Mouse (Mus musculus) liver, embryonic 16.5 days (tissue): ENCODE measurements around the gene Gpatch1. TPM values are rescaled to one million over a fixed set of nuclear protein-coding genes. Genes with fewer than 3 reads are reported as not detected.
A peak's percentile ranks its signal among the peaks of the same experiment; 100 is the strongest.
"Not testable (repeated sequence)": the region's sequence is repeated elsewhere in the genome, so short reads cannot be mapped to it uniquely, and the experiment has no call there.

Experiments
- ATAC-seq: fragments of 200-750 bp; cut with Nextera tagmentation; 2 replicates; pipeline ENCODE4 v1.8.0; 2017; ENCODE audit warnings: low read depth, mild to moderate bottlenecking, moderate number of reproducible peaks, moderate library complexity
- H3K27ac ChIP-seq: fragments of 300-500 bp; sonication (generic); 2 replicates; pipeline ENCODE4 v1.5.1; 2014; ENCODE audit warnings: mild to moderate bottlenecking, low read length
- H3K27me3 ChIP-seq: fragments of 300-500 bp; sonication (generic); 2 replicates; pipeline ENCODE4 v1.6.1; 2014; ENCODE audit warnings: low read depth, low read length, mixed read lengths; ENCODE audit not compliant: control insufficient read depth, insufficient read depth
- H3K36me3 ChIP-seq: fragments of 300-500 bp; sonication (generic); 2 replicates; pipeline ENCODE4 v1.6.1; 2014; ENCODE audit warnings: mild to moderate bottlenecking; ENCODE audit not compliant: control insufficient read depth, insufficient read depth
- H3K4me1 ChIP-seq: fragments of 300-500 bp; sonication (generic); 2 replicates; pipeline ENCODE4 v1.6.1; 2014; ENCODE audit warnings: low read depth, low read length, mixed read lengths; ENCODE audit not compliant: control insufficient read depth
- H3K4me2 ChIP-seq: fragments of 300-500 bp; sonication (generic); 2 replicates; pipeline ENCODE4 v1.6.1; 2014; ENCODE audit warnings: low read depth, low read length, mixed read lengths
- H3K4me3 ChIP-seq: fragments of 300-500 bp; sonication (generic); 2 replicates; pipeline ENCODE4 v1.5.1; 2014; ENCODE audit warnings: low read depth, mild to moderate bottlenecking, low read length
- H3K9ac ChIP-seq: fragments of 300-500 bp; sonication (generic); 2 replicates; pipeline ENCODE4 v1.6.1; 2014; ENCODE audit warnings: low read depth, low read length
- H3K9me3 ChIP-seq: fragments of 300-500 bp; sonication (generic); replicated peaks from 2 replicates; pipeline ENCODE4 v1.6.1; 2016; ENCODE audit warnings: low read length; ENCODE audit not compliant: control insufficient read depth
- WGBS: fragments of 180-500 bp; shearing (Covaris S2); extraction: QIAGEN DNeasy Blood & Tissue Kit; methylation state at CpG from one replicate; pipeline ENCODE4 v1.1.7; 2014; ENCODE audit not compliant: insufficient replicate concordance; 5-methylcytosine and 5-hydroxymethylcytosine counted together
- polyA plus RNA-seq: library from polyadenylated mRNA; unstranded; fragments of >200 nt; fragmentation: Nextera tagmentation; extraction: Ambion mirVana; gene quantifications from 2 replicates; pipeline ENCODE4 v1.2.1, GENCODE M21; 2015

Gene Gpatch1
- polyA plus RNA-seq, 1 experiment from 2014 or later, result 4.8 TPM

GRCm38 (mm10) chr7:35266666-35267065 is 51.6 kb downstream of the Gpatch1 start:
- Histone ChIP-seq H3K36me3 (no peaks in the 10 kb centered on the region), H3K9me3 (no peaks in the 10 kb centered on the region), H3K4me1 (peaks cover 4% of the 10 kb centered on the region), H3K27ac (no peak overlapping the region), H3K9ac (no peak overlapping the region), H3K4me3 (no peak overlapping the region), H3K4me2 (no peak overlapping the region), H3K27me3 (no peaks in the 10 kb centered on the region)
- WGBS, result 63% methylated on average over 4 of the region's 4 CpGs
- ATAC-seq, result no peak

- ATAC-seq, result no peak
- H3K27me3 ChIP-seq, result no peaks in the 10 kb centered on the region
- no peaks in the 10 kb centered on the region for H3K36me3 ChIP-seq
- no peaks in the 10 kb centered on the region for H3K9me3 ChIP-seq
- H3K9ac ChIP-seq, result no peak overlapping the region
- 9% methylated on average over 7 of the region's 7 CpGs for WGBS
- no peak overlapping the region for H3K27ac ChIP-seq
- no peak overlapping the region for H3K4me2 ChIP-seq
- H3K4me1 ChIP-seq, result peaks cover 2% of the 10 kb centered on the region
- H3K4me3 ChIP-seq, result no peak overlapping the region
Measured at GRCm38 (mm10) chr7:35264746-35265145, 53.5 kb downstream of the Gpatch1 start.

GRCm38 (mm10) chr7:35263595-35264489 is 54.4 kb downstream of the Gpatch1 start:
- no peak overlapping the region for H3K27ac ChIP-seq
- no peaks in the 10 kb centered on the region for H3K9me3 ChIP-seq
- no peak for ATAC-seq
- WGBS, result 55% methylated on average over 15 of the region's 15 CpGs
- no peaks in the 10 kb centered on the region for H3K36me3 ChIP-seq
- no peak overlapping the region for H3K4me3 ChIP-seq
- H3K4me2 ChIP-seq, result no peak overlapping the region
- H3K4me1 ChIP-seq, result no peaks in the 10 kb centered on the region
- H3K9ac ChIP-seq, result no peak overlapping the region
- H3K27me3 ChIP-seq, result no peaks in the 10 kb centered on the region

GRCm38 (mm10) chr7:35259384-35259783 is 58.9 kb downstream of the Gpatch1 start:
- Histone ChIP-seq H3K4me3 (no peak overlapping the region), H3K4me2 (no peak overlapping the region), H3K9ac (no peak overlapping the region), H3K36me3 (no peaks in the 10 kb centered on the region), H3K27me3 (no peaks in the 10 kb centered on the region), H3K27ac (no peak overlapping the region), H3K9me3 (no peaks in the 10 kb centered on the region), H3K4me1 (no peaks in the 10 kb centered on the region)
- ATAC-seq, result no peak
- WGBS, result 66% methylated on average over 8 of the region's 8 CpGs

DNA sequence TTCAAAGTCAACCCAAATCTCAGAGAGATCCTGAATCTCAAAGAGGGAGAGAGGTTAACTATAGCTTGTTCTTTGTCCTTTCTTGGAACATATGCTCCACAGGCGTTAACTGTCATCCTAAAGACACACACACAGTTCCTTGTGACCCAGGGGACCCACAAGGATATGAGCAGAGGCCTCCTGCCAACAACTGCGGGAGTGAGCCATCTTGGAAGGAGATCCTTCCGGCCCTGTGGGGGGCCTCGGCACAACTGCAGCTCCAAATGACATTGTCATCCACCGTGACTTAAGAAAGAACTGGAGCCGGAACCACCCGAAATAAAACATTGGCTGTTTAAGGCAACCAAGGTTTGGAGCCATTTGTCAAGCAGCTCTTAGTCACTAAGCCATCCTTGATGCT is 59.9 kb downstream of the Gpatch1 start:
- H3K4me2 ChIP-seq, result no peak overlapping the region
- H3K4me1 ChIP-seq, result no peaks in the 10 kb centered on the region
- ATAC-seq, result no peak
- no peaks in the 10 kb centered on the region for H3K27me3 ChIP-seq
- no peak overlapping the region for H3K27ac ChIP-seq
- H3K9ac ChIP-seq, result no peak overlapping the region
- no peak overlapping the region for H3K4me3 ChIP-seq
- H3K36me3 ChIP-seq, result no peaks in the 10 kb centered on the region
- H3K9me3 ChIP-seq, result no peaks in the 10 kb centered on the region
- WGBS, result 47% methylated on average over 7 of the region's 7 CpGs

DNA sequence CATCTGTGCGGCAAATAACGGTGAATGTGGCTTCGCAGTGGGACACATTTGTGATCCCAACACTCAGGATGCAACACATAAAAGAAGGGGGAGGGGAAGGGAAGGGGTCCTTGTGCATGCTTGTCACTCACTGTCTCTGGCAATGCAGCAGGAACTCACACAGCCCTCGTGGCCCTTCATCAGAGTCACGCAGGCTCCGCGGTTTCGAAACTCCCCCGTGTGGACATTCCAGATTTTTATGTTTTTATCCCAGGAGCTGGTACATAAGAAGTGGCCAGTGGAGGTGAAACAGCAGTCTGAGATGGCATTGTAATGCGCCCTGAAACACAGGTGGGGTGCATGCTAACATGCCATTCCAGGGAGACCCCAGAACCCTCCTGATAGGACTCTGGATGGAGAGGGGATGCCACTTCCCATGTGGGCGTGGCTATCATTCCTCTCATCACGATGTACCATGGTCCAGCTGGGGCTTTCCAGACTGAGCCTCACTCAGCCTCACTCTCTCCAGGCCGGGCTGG is 66.1 kb downstream of the Gpatch1 start:
- Histone ChIP-seq H3K4me2 (no peak overlapping the region), H3K9me3 (no peaks in the 10 kb centered on the region), H3K27me3 (no peaks in the 10 kb centered on the region), H3K4me3 (no peak overlapping the region), H3K27ac (no peak overlapping the region), H3K36me3 (no peaks in the 10 kb centered on the region), H3K9ac (no peak overlapping the region), H3K4me1 (no peaks in the 10 kb centered on the region)
- ATAC-seq, result no peak
- 10% methylated on average over 13 of the region's 13 CpGs for WGBS

GRCm38 (mm10) chr7:35237935-35238334 is 80.3 kb downstream of the Gpatch1 start:
- H3K9me3 ChIP-seq, H3K4me1 ChIP-seq, H3K4me3 ChIP-seq, H3K9ac ChIP-seq, H3K36me3 ChIP-seq, H3K4me2 ChIP-seq, H3K27me3 ChIP-seq, H3K27ac ChIP-seq, ATAC-seq: not testable (repeated sequence)
- 56% methylated on average over 3 of the region's 3 CpGs for WGBS

GRCm38 (mm10) chr7:35235308-35235707 is 82.9 kb downstream of the Gpatch1 start:
- ATAC-seq, result 0 out of 2 replicates have a peak, but pooled peaks have one; percentile 19
- Histone ChIP-seq H3K27ac (no peak overlapping the region), H3K4me2 (peak overlapping the region; percentile 69), H3K27me3 (no peaks in the 10 kb centered on the region), H3K36me3 (no peaks in the 10 kb centered on the region), H3K4me3 (peak overlapping the region; percentile 46), H3K4me1 (peaks cover 7% of the 10 kb centered on the region), H3K9ac (no peak overlapping the region), H3K9me3 (no peaks in the 10 kb centered on the region; the same call in 1 of the 2 replicates)
- WGBS, result 23% methylated on average over 9 of the region's 9 CpGs
